Mouse (Mus musculus) CH12.LX (cell line): ENCODE measurements around the gene Polr2l. TPM values are rescaled to one million over a fixed set of nuclear protein-coding genes. Genes with fewer than 3 reads are reported as not detected.

ENCODE experiments used
- DNase-seq: peaks from one replicate; pipeline ENCODE4 v3.0.0-alpha.2; 2013; ENCODE audit errors: extremely low read depth
- H3K27ac ChIP-seq: 2 replicates; pipeline ENCODE4 v1.5.1; 2012; ENCODE audit warnings: low read depth, mild to moderate bottlenecking, control low read depth, moderate library complexity; ENCODE audit not compliant: insufficient read depth
- H3K27me3 ChIP-seq: replicated peaks from 2 replicates; pipeline ENCODE3; 2012; ENCODE audit warnings: inconsistent platforms
- H3K36me3 ChIP-seq, 2 experiments: replicated peaks in 1 of 2; 2 replicates each; pipeline versions ENCODE3 to v1.6.1; 2012; ENCODE audit warnings: inconsistent platforms in 1 of 2, low read length in 1 of 2, mild to moderate bottlenecking in 1 of 2, mixed read lengths in 1 of 2, moderate library complexity in 1 of 2; ENCODE audit not compliant: control insufficient read depth in 1 of 2, insufficient read depth in 1 of 2
- H3K4me1 ChIP-seq, 2 experiments: 2 replicates each; pipeline ENCODE4 v1.6.1; 2012; ENCODE audit warnings: inconsistent platforms in 1 of 2, moderate library complexity in 1 of 2; ENCODE audit not compliant: insufficient read depth in 2 of 2, control insufficient read depth in 1 of 2
- H3K4me2 ChIP-seq: 2 replicates; pipeline ENCODE4 v1.6.1; 2012; ENCODE audit warnings: low read depth, mild to moderate bottlenecking, control low read depth; ENCODE audit not compliant: poor library complexity, insufficient read depth, severe bottlenecking
- H3K4me3 ChIP-seq, 3 experiments: fragments of 150-350 bp in 1 of 3; sonication (generic) in 1 of 3; replicated peaks in 1 of 3; 2 replicates each; pipeline versions ENCODE3 to v1.5.1; 2011 to 2012; ENCODE audit warnings: low read depth in 2 of 3, low read length in 2 of 3, mild to moderate bottlenecking in 2 of 3, moderate library complexity in 2 of 3, control low read depth in 1 of 3, improper control_type of control experiment in 1 of 3, inconsistent platforms in 1 of 3, mixed read lengths in 1 of 3; ENCODE audit not compliant: poor library complexity in 1 of 3
- H3K79me2 ChIP-seq: replicated peaks from 2 replicates; pipeline ENCODE4 v1.6.1; 2012; ENCODE audit warnings: mild to moderate bottlenecking, moderate library complexity; ENCODE audit not compliant: control insufficient read depth, poor library complexity, insufficient read depth, severe bottlenecking; ENCODE audit errors: extremely low read depth
- H3K9ac ChIP-seq: 2 replicates; pipeline ENCODE4 v1.6.1; 2012; ENCODE audit warnings: low read depth, mild to moderate bottlenecking, control low read depth, moderate library complexity; ENCODE audit not compliant: insufficient read depth
- H3K9me3 ChIP-seq: replicated peaks from 2 replicates; pipeline ENCODE3; 2012; ENCODE audit warnings: low read length, inconsistent platforms, mixed read lengths
- BHLHE40 ChIP-seq: IDR thresholded peaks from 2 replicates; pipeline ENCODE4 v1.6.1; 2011; ENCODE audit warnings: mild to moderate bottlenecking, low read depth, low read length, improper control_type of control experiment
- CHD1 ChIP-seq: IDR thresholded peaks from 2 replicates; pipeline ENCODE4 v1.6.1; 2012; ENCODE audit warnings: low read depth, low read length, improper control_type of control experiment, inconsistent platforms
- CTCF ChIP-seq, 2 experiments: IDR thresholded peaks in 1 of 2; conservative IDR thresholded peaks in 1 of 2; 2 replicates each; pipeline ENCODE4 v1.5.1; 2011 to 2012; ENCODE audit warnings: low read depth in 2 of 2, low read length in 2 of 2, improper control_type of control experiment in 1 of 2, inconsistent platforms in 1 of 2, mild to moderate bottlenecking in 1 of 2, moderate library complexity in 1 of 2
- ELF1 ChIP-seq: IDR thresholded peaks from 2 replicates; pipeline ENCODE4 v1.6.1; 2014; ENCODE audit warnings: low read depth, mild to moderate bottlenecking, inconsistent platforms, low read length, improper control_type of control experiment
- ETS1 ChIP-seq: conservative IDR thresholded peaks from 2 replicates; pipeline ENCODE4 v1.6.1; 2012; ENCODE audit warnings: low read depth, mild to moderate bottlenecking, inconsistent platforms, low read length, improper control_type of control experiment, moderate library complexity
- HCFC1 ChIP-seq: IDR thresholded peaks from 2 replicates; pipeline ENCODE4 v1.6.1; 2012; ENCODE audit warnings: low read depth, mild to moderate bottlenecking, inconsistent platforms, low read length, improper control_type of control experiment
- KAT2A ChIP-seq: IDR thresholded peaks from 2 replicates; pipeline ENCODE4 v1.6.1; 2012; ENCODE audit warnings: low read length, improper control_type of control experiment, inconsistent platforms; ENCODE audit not compliant: insufficient replicate concordance
- MAX ChIP-seq: IDR thresholded peaks from 2 replicates; pipeline ENCODE4 v1.6.1; 2011; ENCODE audit warnings: low read length, improper control_type of control experiment
- MXI1 ChIP-seq: IDR thresholded peaks from 2 replicates; pipeline ENCODE4 v1.6.1; 2011; ENCODE audit warnings: mild to moderate bottlenecking, low read depth, low read length, improper control_type of control experiment
- MYC ChIP-seq: IDR thresholded peaks from 2 replicates; pipeline ENCODE4 v1.6.1; 2011; ENCODE audit warnings: low read depth, mild to moderate bottlenecking, improper control_type of control experiment, low read length
- PAX5 ChIP-seq: IDR thresholded peaks from 2 replicates; pipeline ENCODE4 v1.6.1; 2012; ENCODE audit warnings: low read length, inconsistent platforms, mixed read lengths
- POLR2A ChIP-seq: IDR thresholded peaks from 2 replicates; pipeline ENCODE4 v1.6.1; 2011; ENCODE audit warnings: low read depth, mild to moderate bottlenecking, improper control_type of control experiment, low read length
- POLR2AphosphoS2 ChIP-seq: IDR thresholded peaks from 2 replicates; pipeline ENCODE4 v1.6.1; 2011; ENCODE audit warnings: low read depth, low read length, improper control_type of control experiment
- RCOR1 ChIP-seq: conservative IDR thresholded peaks from 2 replicates; pipeline ENCODE4 v1.6.1; 2012; ENCODE audit warnings: low read depth, mild to moderate bottlenecking, inconsistent platforms, low read length, improper control_type of control experiment
- SIN3A ChIP-seq: IDR thresholded peaks from 2 replicates; pipeline ENCODE4 v1.6.1; 2012; ENCODE audit warnings: low read length, improper control_type of control experiment, inconsistent platforms
- SMC3 ChIP-seq: IDR thresholded peaks from 2 replicates; pipeline ENCODE4 v1.6.1; 2011; ENCODE audit warnings: low read depth, low read length, improper control_type of control experiment
- TBP ChIP-seq: conservative IDR thresholded peaks from 2 replicates; pipeline ENCODE4 v1.6.1; 2011; ENCODE audit warnings: low read depth, low read length, improper control_type of control experiment
- TCF12 ChIP-seq: IDR thresholded peaks from 2 replicates; pipeline ENCODE4 v1.6.1; 2014; ENCODE audit warnings: low read depth, mild to moderate bottlenecking, inconsistent platforms, low read length, improper control_type of control experiment
- USF2 ChIP-seq: conservative IDR thresholded peaks from 2 replicates; pipeline ENCODE4 v1.6.1; 2011; ENCODE audit warnings: low read depth, low read length, improper control_type of control experiment
- ZC3H11A ChIP-seq: IDR thresholded peaks from 2 replicates; pipeline ENCODE4 v1.6.1; 2012; ENCODE audit warnings: low read depth, mild to moderate bottlenecking, inconsistent platforms, low read length, improper control_type of control experiment
- ZKSCAN1 ChIP-seq: IDR thresholded peaks from 2 replicates; pipeline ENCODE4 v1.6.1; 2012; ENCODE audit warnings: low read depth, inconsistent platforms, low read length, improper control_type of control experiment, borderline replicate concordance
- ZMIZ1 ChIP-seq: IDR thresholded peaks from 2 replicates; pipeline ENCODE4 v1.6.1; 2012; ENCODE audit warnings: low read depth, mild to moderate bottlenecking, inconsistent platforms, low read length, improper control_type of control experiment
- ZNF384 ChIP-seq: IDR thresholded peaks from 2 replicates; pipeline ENCODE4 v1.6.1; 2012; ENCODE audit warnings: low read depth, low read length, improper control_type of control experiment, inconsistent platforms
- dilution Hi-C: fragments of 300-500 bp; cut with MboI; formaldehyde crosslinking; loops from 2 replicates; pipeline ENCODE4 v1.14.3; 2020; ENCODE audit warnings: low sequenced_read_pairs; ENCODE audit not compliant: extremely low pct_unique_long_range_greater_than_20kb, extremely low pct_ligation_motif_present
- in situ Hi-C: fragments of 300-500 bp; cut with MboI; formaldehyde crosslinking; loops from 3 replicates; pipeline ENCODE4 v1.14.3; 2019; ENCODE audit warnings: low sequenced_read_pairs, low pct_ligation_motif_present, low pct_unique_long_range_greater_than_20kb, mixed read lengths
- polyA plus RNA-seq: library from polyadenylated mRNA; unstranded; fragments of >175 nt; gene quantifications from 2 replicates; pipeline ENCODE4 v1.2.1, GENCODE M21; 2012; ENCODE audit warnings: low read depth; ENCODE audit not compliant: insufficient read length
- total RNA-seq, 2 experiments: library from RNA; depleted of rRNA; stranded (reverse); fragments of 300-350 nt in 1 of 2; fragments of >200 nt in 1 of 2; gene quantifications; 2 replicates each; pipeline ENCODE4 v1.2.3; 2012 to 2014

Gene Polr2l
- total and polyA plus RNA-seq, 3 experiments, result 35.7 to 82.3 (median 64.8) TPM

GRCm38 (mm10) chr7:141436523-141436892 is 38.4 kb downstream of the Polr2l start:
- in situ Hi-C loops, result no loop called here
- Histone ChIP-seq H3K4me3 (peak overlapping the region; percentile 70 to 87 (median 75)), H3K9me3 (no peaks in the 10 kb centered on the region), H3K27ac (no peak overlapping the region), H3K36me3 (peaks cover 60 to 66% of the 10 kb centered on the region in 2 experiments), H3K27me3 (no peaks in the 10 kb centered on the region), H3K79me2 (peaks cover 12% of the 10 kb centered on the region), H3K9ac (peak overlapping the region; percentile 55; the same call in 1 of the 2 replicates), H3K4me2 (peak overlapping the region; percentile 92), H3K4me1 (peaks cover 25 to 49% of the 10 kb centered on the region in 2 experiments)
- TF ChIP-seq RCOR1 (no peak), HCFC1 (peak; percentile 6; the same call in 1 of the 2 replicates)
- dilution Hi-C loops, result no loop called here
- no peak for DNase-seq

GRCm38 (mm10) chr7:141435856-141436522 is 38.9 kb downstream of the Polr2l start:
- peak overlapping the region; percentile 92 for H3K4me2 ChIP-seq
- dilution Hi-C loops, result no loop called here
- TF ChIP-seq BHLHE40 (no peak), ELF1 (no peak), USF2 (no peak), SIN3A (no peak), MAX (no peak), POLR2AphosphoS2 (no peak), ZKSCAN1 (no peak)
- peaks cover 60 to 66% of the 10 kb centered on the region in 2 experiments for H3K36me3 ChIP-seq
- no peak for DNase-seq
- peak overlapping the region; percentile 50 to 70 (median 51) for H3K4me3 ChIP-seq
- peaks cover 20 to 44% of the 10 kb centered on the region in 2 experiments for H3K4me1 ChIP-seq
- H3K9me3 ChIP-seq, result no peaks in the 10 kb centered on the region
- in situ Hi-C loops, result no loop called here
- peaks cover 12% of the 10 kb centered on the region for H3K79me2 ChIP-seq
- no peaks in the 10 kb centered on the region for H3K27me3 ChIP-seq
- H3K27ac ChIP-seq, result peak overlapping the region; percentile 28; the same call in 1 of the 2 replicates
- peak overlapping the region; percentile 45 for H3K9ac ChIP-seq

GRCm38 (mm10) chr7:141435129-141435855 is 39.6 kb downstream of the Polr2l start:
- dilution Hi-C loops, result no loop called here
- DNase-seq, result peak; percentile 67
- TF ChIP-seq ZNF384, result no peak
- peak; percentile 58 for TF ChIP-seq POLR2A
- TF ChIP-seq BHLHE40, result no peak
- TF ChIP-seq MAX, result no peak
- no peak for TF ChIP-seq CHD1
- TF ChIP-seq SMC3, result no peak
- TF ChIP-seq SIN3A, result no peak
- 0 out of 2 replicates have a peak, but pooled peaks have one; percentile 43 for TF ChIP-seq MYC
- peak; percentile 81 for TF ChIP-seq MXI1
- TF ChIP-seq PAX5, result no peak
- TF ChIP-seq TCF12, result peak; percentile 29; the same call in 1 of the 2 replicates
- no peak for TF ChIP-seq CTCF (conservative IDR thresholded peaks at IDR 0.05 in 1 of 2, IDR thresholded peaks at IDR 0.05 in 1 of 2; ENCODE audit: low read depth in 2 of 2, low read length in 2 of 2)
- no peak for TF ChIP-seq TBP
- no peak for TF ChIP-seq KAT2A
- no peak for TF ChIP-seq ZC3H11A
- no peak for TF ChIP-seq ETS1
- TF ChIP-seq POLR2AphosphoS2, result no peak
- TF ChIP-seq ZMIZ1, result 0 out of 2 replicates have a peak, but pooled peaks have one; percentile 19

More at GRCm38 (mm10) chr7:141435129-141435855, 39.6 kb downstream of the Polr2l start:
- peaks cover 12% of the 10 kb centered on the region for H3K79me2 ChIP-seq
- peak overlapping the region; percentile 92 for H3K4me2 ChIP-seq
- in situ Hi-C loops, result no loop called here
- H3K9ac ChIP-seq, result peak overlapping the region; percentile 62
- peaks cover 17 to 37% of the 10 kb centered on the region in 2 experiments for H3K4me1 ChIP-seq
- H3K27me3 ChIP-seq, result no peaks in the 10 kb centered on the region
- H3K27ac ChIP-seq, result peak overlapping the region; percentile 28; the same call in 1 of the 2 replicates
- no peaks in the 10 kb centered on the region for H3K9me3 ChIP-seq
- H3K36me3 ChIP-seq, result peaks cover 62 to 66% of the 10 kb centered on the region in 2 experiments
- H3K4me3 ChIP-seq, result peak overlapping the region; percentile 50 to 65 (median 55)
